Mouse (Mus musculus) heart, adult 2 months (tissue): ENCODE measurements at regions not wholly inside any gene's neighbourhood (a gene's known extent, or its start where the extent isn't known, plus 50 kb on each side); places are given as distances from the start of the nearest gene placed in this dataset.

Experiments
- CTCF ChIP-seq: fragments of 200-600 bp; IDR thresholded peaks from 2 replicates; pipeline ENCODE4 v1.8.1; 2022; ENCODE audit warnings: antibody characterized with exemption, mild to moderate bottlenecking, moderate library complexity
- EP300 ChIP-seq: fragments of 200-500 bp; IDR thresholded peaks from 2 replicates; pipeline ENCODE4 v1.6.1; 2011; ENCODE audit warnings: low read depth, low read length, control low read depth; ENCODE audit not compliant: insufficient read depth

GRCm38 (mm10) chr13:107597217-107597616 is 447.0 kb upstream of the Smim15 start:
- TF ChIP-seq CTCF (no peak), EP300 (no peak)
